Mouse (Mus musculus): Measurements from ENCODE around the gene Fam207a. TPM values are rescaled to one million over a fixed set of nuclear protein-coding genes. Genes with fewer than 3 reads are reported as not detected.

The Fam207a gene
- polyA plus RNA-seq, 1 experiment from 2014 or later, result 41.8 TPM

- Histone ChIP-seq H3K36me3 (no peaks in the 10 kb centered on the region), H3K27ac (no peak overlapping the region), H3K9me3 (no peaks in the 10 kb centered on the region; the same call in 1 of the 2 replicates), H3K9ac (no peak overlapping the region), H3K4me1 (replicated peaks) (no peaks in the 10 kb centered on the region), H3K27me3 (no peaks in the 10 kb centered on the region), H3K4me3 (no peak overlapping the region), H3K4me2 (no peak overlapping the region)
- 75% methylated on average over 19 of the region's 19 CpGs for WGBS
- ATAC-seq (ENCODE audit: low FRiP score), result no peak
Measured at GRCm38 (mm10) chr10:77440841-77441755, 74.5 kb downstream of the Fam207a start.

GRCm38 (mm10) chr10:77440286-77440685 lies 75.3 kb downstream of the Fam207a start:
- no peaks in the 10 kb centered on the region for H3K36me3 ChIP-seq
- no peak for ATAC-seq (ENCODE audit: low FRiP score)
- H3K9ac ChIP-seq, result no peak overlapping the region
- H3K4me3 ChIP-seq, result no peak overlapping the region
- H3K4me1 ChIP-seq (replicated peaks), result no peaks in the 10 kb centered on the region
- no peak overlapping the region for H3K4me2 ChIP-seq
- no peak overlapping the region for H3K27ac ChIP-seq
- no peaks in the 10 kb centered on the region; the same call in 1 of the 2 replicates for H3K9me3 ChIP-seq
- H3K27me3 ChIP-seq, result 0 out of 2 replicates have a peak, but pooled peaks cover 2% of the 10 kb centered on the region
- WGBS, result 74% methylated on average over 6 of the region's 6 CpGs

- no peaks in the 10 kb centered on the region for H3K36me3 ChIP-seq
- H3K4me3 ChIP-seq, result no peak overlapping the region
- no peak overlapping the region for H3K4me2 ChIP-seq
- H3K9ac ChIP-seq, result no peak overlapping the region
- H3K27ac ChIP-seq, result no peak overlapping the region
- H3K4me1 ChIP-seq (replicated peaks), result peaks cover 11% of the 10 kb centered on the region
- H3K9me3 ChIP-seq, result no peaks in the 10 kb centered on the region
- WGBS, result 86% methylated on average over 3 of the region's 3 CpGs
- H3K27me3 ChIP-seq, result 0 out of 2 replicates have a peak, but pooled peaks cover 2% of the 10 kb centered on the region
- no peak for ATAC-seq (ENCODE audit: low FRiP score)
Measured at GRCm38 (mm10) chr10:77439026-77439425, 76.6 kb downstream of the Fam207a start.

GRCm38 (mm10) chr10:77438021-77438420 lies 77.6 kb downstream of the Fam207a start:
- Histone ChIP-seq H3K4me3 (no peak overlapping the region), H3K4me1 (replicated peaks) (peaks cover 11% of the 10 kb centered on the region), H3K27ac (no peak overlapping the region), H3K36me3 (no peaks in the 10 kb centered on the region), H3K9ac (no peak overlapping the region), H3K27me3 (0 out of 2 replicates have a peak, but pooled peaks cover 2% of the 10 kb centered on the region), H3K4me2 (no peak overlapping the region), H3K9me3 (no peaks in the 10 kb centered on the region)
- ATAC-seq (ENCODE audit: low FRiP score), result no peak
- 68% methylated on average over 1 of the region's 1 CpGs for WGBS

Other genes with a start within 250 kb of the Fam207a start
- gene Adarb1, start 97.5 kb downstream of the Fam207a start, polyA plus RNA-seq (2015; fragmentation: Nextera tagmentation; extraction: Ambion mirVana), result 12.0 and 13.4 TPM in 2 replicates
- gene Itgb2, start 14.5 kb upstream of the Fam207a start, polyA plus RNA-seq (2015; fragmentation: Nextera tagmentation; extraction: Ambion mirVana), result 0.67 and 0.90 TPM in 2 replicates
- gene Pttg1ip, start 65.9 kb upstream of the Fam207a start, polyA plus RNA-seq (2015; fragmentation: Nextera tagmentation; extraction: Ambion mirVana), result 69.0 and 71.9 TPM in 2 replicates
- 271 and 274 TPM in 2 replicates for gene Sumo3, start 90.3 kb upstream of the Fam207a start, polyA plus RNA-seq (2015; fragmentation: Nextera tagmentation; extraction: Ambion mirVana)
- gene Gm49325, start 90.4 kb upstream of the Fam207a start, polyA plus RNA-seq (2015; fragmentation: Nextera tagmentation; extraction: Ambion mirVana), result 2.1 and 3.4 TPM in 2 replicates
- gene Ube2g2, start 106.5 kb upstream of the Fam207a start, polyA plus RNA-seq (2015; fragmentation: Nextera tagmentation; extraction: Ambion mirVana), result 94.5 and 95.0 TPM in 2 replicates
- 0.74 and 0.82 TPM in 2 replicates for gene Tspear, start 170.8 kb upstream of the Fam207a start, polyA plus RNA-seq (2015; fragmentation: Nextera tagmentation; extraction: Ambion mirVana)
- gene Gm19402, start 175.0 kb upstream of the Fam207a start, polyA plus RNA-seq (2015; fragmentation: Nextera tagmentation; extraction: Ambion mirVana), result not detected in 2 replicates
- not detected in 2 replicates for gene Gm9508, start 181.4 kb upstream of the Fam207a start, polyA plus RNA-seq (2015; fragmentation: Nextera tagmentation; extraction: Ambion mirVana)
- gene Gm10272, start 190.8 kb upstream of the Fam207a start, polyA plus RNA-seq (2015; fragmentation: Nextera tagmentation; extraction: Ambion mirVana), result not detected in 2 replicates
- not detected in 2 replicates for gene Gm10024, start 195.7 kb upstream of the Fam207a start, polyA plus RNA-seq (2015; fragmentation: Nextera tagmentation; extraction: Ambion mirVana)
- not detected in 2 replicates for gene Gm10142, start 200.0 kb upstream of the Fam207a start, polyA plus RNA-seq (2015; fragmentation: Nextera tagmentation; extraction: Ambion mirVana)
- gene Krtap12-1, start 204.8 kb upstream of the Fam207a start, polyA plus RNA-seq (2015; fragmentation: Nextera tagmentation; extraction: Ambion mirVana), result not detected in 2 replicates
- gene Gm10100, start 210.7 kb upstream of the Fam207a start, polyA plus RNA-seq (2015; fragmentation: Nextera tagmentation; extraction: Ambion mirVana), result not detected in 2 replicates
- gene Gm18596, start 226.9 kb upstream of the Fam207a start, polyA plus RNA-seq (2015; fragmentation: Nextera tagmentation; extraction: Ambion mirVana), result not detected in 2 replicates
- not detected in 2 replicates for gene Gm9736, start 235.6 kb upstream of the Fam207a start, polyA plus RNA-seq (2015; fragmentation: Nextera tagmentation; extraction: Ambion mirVana)
- gene Gm3233, start 243.9 kb upstream of the Fam207a start, polyA plus RNA-seq (2015; fragmentation: Nextera tagmentation; extraction: Ambion mirVana), result not detected in 2 replicates

All from hindbrain, embryonic 13.5 days (tissue).